Mouse (Mus musculus) lung, postnatal 14 days (tissue): Measurements from ENCODE around the gene Mapk3.

Source experiments
- DNase-seq: peaks from one replicate; pipeline ENCODE4 v3.0.0; 2021

Mapk3 gene

GRCm38 (mm10) chr7:126807405-126807804 lies 48.0 kb downstream of the Mapk3 start:
- no peak for DNase-seq

GRCm38 (mm10) chr7:126808703-126809455 lies 49.5 kb downstream of the Mapk3 start:
- peak; percentile 83 for DNase-seq

GRCm38 (mm10) chr7:126809723-126810369 lies 50.4 kb downstream of the Mapk3 start:
- no peak for DNase-seq
